Mouse (Mus musculus) heart, adult 2 months (tissue): ENCODE measurements around the gene Mpped2.

ENCODE experiments used
- CTCF ChIP-seq: fragments of 200-600 bp; IDR thresholded peaks from 2 replicates; pipeline ENCODE4 v1.8.1; 2022; ENCODE audit warnings: antibody characterized with exemption, mild to moderate bottlenecking, moderate library complexity
- EP300 ChIP-seq: fragments of 200-500 bp; IDR thresholded peaks from 2 replicates; pipeline ENCODE4 v1.6.1; 2011; ENCODE audit warnings: low read depth, low read length, control low read depth; ENCODE audit not compliant: insufficient read depth
- POLR2A ChIP-seq: fragments of 200-500 bp; IDR thresholded peaks from 2 replicates; pipeline ENCODE4 v1.6.1; 2011; ENCODE audit warnings: mild to moderate bottlenecking, low read depth, low read length, control low read depth; ENCODE audit not compliant: insufficient read depth

- TF ChIP-seq POLR2A (no peak), EP300 (no peak), CTCF (no peak)
These were observed 144.2 kb downstream of the Mpped2 start for GRCm38 (mm10) chr2:106837241-106837640.
